Mouse (Mus musculus): ENCODE data around the gene Trim6.
A peak's percentile ranks its signal among the peaks of the same experiment; 100 is the strongest.
"Not testable (repeated sequence)": the region's sequence is repeated elsewhere in the genome, so short reads cannot be mapped to it uniquely, and the experiment has no call there.

Gene Trim6

DNA sequence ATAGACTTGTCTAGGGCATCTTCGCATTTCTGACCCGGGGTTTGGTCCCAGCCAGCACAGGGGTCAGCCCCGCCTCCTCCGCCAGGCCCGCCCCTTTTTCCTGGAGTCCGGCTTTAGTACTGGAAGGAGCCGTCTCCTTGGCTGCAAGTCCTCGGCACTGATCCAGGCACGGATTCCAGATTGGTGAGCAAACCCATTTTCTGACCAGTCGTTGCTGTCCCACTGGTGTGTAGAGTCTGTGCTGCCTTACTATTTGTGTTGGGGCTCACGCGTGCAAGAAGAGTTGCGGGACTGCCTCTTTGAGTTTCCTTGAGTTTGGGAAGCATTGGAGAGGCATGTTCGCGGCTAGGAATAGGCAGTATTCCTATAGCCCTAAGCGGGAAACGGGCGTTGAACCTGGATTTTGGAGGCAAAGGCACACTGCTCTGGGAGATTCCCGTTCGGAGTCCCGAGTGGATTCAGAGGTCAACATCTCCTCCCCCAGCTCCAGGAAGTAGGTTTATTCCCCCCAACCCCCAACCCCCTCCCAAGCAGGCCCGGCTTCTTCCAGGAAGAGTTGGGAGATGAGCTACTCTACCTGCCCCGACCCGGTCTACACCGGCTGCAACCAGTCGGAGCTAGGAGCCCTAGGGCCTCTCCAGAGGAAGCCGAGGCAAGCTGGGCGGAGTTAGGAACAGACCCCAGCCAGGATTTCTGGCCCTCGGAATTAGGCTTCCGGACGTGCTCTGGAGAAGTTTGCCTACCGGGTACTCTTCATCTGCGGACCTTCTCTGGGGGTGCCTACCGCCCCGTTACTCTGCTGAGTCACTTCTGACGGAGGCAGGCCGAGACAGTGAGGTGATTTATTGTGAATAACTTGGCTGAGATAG is at the start of gene Trim6:
TSS of gene Trim6 (plus strand) at position 93 of the 869 bp plus-strand sequence.
- peak; percentile 86 for DNase-seq

DNA sequence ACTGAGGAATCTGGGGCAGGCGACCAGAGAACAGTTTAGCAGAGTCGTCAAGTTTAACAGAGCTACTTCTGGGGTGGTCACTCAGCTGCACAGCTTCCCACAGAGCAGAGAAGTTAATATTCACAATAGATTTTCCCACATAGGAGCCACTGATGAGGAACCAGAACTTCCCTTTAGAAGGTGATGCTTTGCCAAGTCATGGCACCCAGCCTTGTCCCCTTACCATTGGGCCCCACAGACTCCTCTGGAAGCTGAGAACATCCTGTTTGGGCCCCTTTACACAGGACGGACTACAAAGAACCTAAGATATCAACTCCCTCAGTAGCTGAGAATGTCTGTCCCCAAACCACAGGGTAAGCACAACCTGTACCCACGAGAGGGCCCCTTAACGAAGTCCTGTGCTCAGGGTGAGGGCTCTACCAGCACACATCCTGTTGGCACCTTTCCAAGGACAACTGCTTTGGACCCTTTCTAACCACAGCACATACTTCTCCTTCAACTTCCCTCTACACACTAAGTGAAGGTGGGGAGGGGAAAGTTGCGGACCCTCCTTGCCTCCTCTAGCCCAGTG is 48.9 kb upstream of the Trim6 start:
- DNase-seq: no peak

DNA sequence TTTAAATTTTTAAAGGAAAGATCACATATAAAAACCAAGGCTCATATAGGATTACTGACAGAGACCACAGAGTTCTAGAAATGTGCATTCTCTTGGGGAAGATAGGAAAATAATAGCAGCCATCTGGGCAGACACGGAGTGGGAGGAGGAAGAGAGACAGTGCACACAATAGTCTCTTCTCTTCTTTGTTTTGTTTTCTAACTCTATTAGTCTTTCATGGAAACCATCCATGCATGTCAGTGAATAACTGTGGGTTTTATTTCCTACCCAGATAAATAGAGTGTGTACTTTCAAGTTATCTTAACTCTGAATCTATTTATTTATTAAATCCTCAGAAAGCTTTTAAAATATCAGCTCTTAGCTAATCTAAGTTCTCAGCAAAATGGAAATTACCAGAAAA is 43.5 kb upstream of the Trim6 start:
- DNase-seq: no peak

DNA sequence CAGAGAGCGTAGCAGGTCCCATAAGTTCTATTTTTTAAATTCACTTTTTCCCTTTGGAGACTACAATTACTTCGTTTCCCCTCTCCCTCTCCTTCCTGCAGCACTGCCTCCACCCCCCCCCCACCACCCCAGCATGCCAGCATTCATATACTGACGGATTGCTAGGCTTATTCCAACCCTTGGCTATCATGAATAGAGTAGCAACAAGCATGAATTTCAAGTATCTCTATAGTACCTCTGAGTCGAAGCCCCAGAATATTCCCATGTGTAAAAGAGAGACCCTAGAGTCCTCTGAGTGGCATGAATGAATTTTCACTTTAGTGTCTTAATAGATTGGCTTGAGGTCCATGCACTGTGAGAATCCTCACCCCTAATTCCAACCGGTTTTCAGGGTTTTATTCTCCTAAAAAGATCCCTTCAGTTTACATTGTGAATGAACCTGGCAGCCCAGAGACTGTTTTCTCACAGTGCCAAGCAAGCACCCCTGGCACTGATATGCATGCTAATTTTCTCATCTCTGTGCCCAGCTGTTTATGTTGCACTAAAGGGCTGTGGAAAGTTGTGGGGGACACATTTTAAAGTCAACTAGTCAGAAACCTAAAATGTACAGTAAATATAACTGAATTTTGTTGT is 40.1 kb upstream of the Trim6 start:
- no peak for DNase-seq

DNA sequence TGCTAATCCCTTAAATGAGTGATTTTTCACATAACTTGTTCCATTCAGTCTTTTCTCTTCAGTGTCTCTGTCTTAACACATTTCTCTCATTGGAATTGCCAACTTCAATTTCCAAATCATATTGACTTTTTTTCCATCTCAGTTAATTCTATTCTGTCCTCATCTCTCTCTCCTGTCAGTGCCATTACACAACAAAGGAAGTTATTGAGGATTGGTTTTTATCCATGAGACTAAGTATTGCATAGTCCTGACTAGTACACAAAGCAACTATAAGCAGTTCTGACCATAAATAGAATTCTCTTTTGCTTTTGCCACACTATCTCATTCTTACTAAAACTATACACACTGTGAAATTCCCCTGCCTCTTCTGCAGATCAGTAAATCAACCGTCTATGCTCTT is 39.5 kb upstream of the Trim6 start:
- DNase-seq: no peak

DNA sequence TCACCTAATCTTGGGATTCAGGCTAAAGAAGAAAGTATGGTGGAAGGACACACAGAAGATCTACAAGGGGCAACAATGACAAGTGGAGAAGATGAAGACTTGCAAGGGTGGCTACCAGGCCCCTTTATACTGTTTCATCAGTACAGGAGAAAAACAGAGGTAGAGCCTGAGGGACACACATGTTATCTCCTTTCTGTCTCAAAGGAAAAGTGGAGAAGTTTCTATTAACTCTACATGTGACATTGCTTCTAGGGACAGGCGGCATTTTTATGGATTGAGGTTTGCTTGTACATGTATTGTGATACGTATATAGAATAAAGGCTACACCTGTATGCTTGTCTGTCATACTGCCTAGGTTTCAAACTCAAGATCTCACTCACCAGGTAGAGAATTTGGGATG is 35.3 kb upstream of the Trim6 start, which contains the start of gene Olfr648:
TSS of gene Olfr648 (minus strand) at position 101 of the 400 bp plus-strand sequence.
- DNase-seq: no peak

DNA sequence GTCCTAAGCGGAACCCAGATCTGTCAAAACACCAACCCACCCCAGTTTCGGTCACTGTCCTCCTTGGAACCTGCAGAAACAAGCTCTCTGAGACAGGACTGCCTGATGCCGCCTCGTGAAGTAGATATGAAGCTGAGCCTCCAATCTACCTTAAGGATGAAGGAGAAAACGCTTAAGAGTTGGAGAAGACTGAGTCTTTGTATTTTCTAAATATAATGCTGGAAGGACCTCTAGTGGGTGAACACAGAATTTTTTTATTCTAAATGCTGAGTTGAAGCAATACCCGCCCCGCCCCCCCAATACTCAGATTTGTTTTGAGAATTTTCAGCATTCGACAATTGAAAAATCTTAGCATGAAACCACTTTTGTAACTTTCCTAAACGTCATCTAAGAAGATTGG is 27.3 kb upstream of the Trim6 start:
- DNase-seq: no peak

DNA sequence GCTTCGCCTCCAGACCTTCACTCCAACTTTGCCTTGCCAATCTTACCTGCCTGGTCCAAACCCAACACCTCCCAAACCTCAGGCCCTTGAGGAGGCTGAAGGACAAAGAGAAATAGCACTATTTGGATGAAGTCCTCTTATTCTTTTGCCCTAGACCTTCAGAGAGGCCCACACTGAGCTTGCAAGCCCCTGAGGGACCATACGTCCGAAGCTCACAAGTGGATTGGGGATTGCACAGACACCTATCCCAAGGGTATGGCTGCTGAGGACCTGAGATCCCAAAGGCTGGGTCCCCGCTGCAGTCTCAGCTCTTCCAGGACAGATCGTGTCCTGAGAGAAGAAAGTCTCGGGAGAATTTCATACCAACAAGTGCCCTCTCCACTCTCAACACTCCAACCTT is 22.7 kb upstream of the Trim6 start, which contains the start of gene Olfr649:
TSS of gene Olfr649 (minus strand) at position 101 of the 400 bp plus-strand sequence.
- DNase-seq: no peak

DNA sequence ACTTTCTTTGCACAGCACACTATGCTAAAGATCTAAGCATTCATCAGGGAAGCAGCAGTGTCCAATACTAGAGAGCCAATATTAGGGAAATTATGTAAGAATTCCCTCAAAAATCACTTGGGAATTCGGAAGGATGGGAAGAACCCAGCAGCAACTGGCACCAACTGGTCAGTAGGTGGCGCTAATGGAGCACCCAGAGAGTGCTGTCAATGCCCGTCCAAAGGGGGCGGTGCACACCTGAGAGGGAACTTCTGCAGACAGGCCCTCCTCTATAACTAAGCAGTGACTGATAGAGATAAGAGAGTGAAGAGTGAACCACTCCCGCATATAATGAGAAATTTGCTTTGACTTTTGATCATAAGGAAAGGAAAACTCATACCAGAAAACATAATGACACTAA is 18.8 kb upstream of the Trim6 start:
- peak; percentile 85 for DNase-seq

DNA sequence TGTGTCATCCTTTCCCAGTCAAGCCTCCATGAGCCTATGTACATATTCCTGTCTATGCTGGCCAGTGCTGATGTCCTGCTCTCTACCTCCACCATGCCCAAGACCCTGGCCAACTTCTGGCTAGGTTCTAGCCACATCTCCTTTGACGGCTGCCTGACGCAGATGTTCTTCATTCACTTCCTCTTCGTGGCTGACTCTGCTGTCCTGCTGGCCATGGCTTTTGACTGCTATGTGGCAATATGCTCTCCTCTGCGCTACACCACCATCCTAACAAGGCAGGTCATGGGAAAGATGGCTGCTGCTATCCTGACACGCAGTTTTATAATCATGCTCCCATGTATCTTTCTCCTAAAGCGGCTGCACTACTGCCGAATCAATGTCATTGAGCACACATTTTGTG is 12.4 kb upstream of the Trim6 start:
- no peak for DNase-seq

DNA sequence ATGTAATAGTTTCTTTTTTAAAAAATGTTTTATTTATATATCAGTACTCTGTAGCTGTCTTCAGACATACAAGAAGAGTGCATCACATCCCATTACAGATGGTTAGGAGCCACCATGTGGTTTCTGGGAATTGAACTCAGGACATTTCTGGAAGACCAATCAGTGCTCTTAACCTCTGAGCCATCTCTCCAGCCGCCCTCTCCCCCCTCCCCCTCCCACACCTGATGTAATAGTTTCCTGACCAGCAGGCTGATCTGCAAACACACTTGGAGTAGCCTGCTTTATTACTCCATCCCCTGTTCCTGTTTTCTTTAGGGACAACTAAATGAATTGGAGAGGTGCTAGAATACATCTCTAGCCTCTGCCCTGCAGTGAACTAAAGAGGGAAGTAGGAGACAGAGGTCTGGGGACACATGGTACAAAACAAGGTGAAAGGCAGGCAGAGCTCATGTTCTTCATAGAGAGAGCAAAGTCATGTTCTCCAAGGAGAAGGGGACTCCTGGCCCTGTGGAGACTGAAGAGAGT is 2.5 kb upstream of the Trim6 start:
- no peak for DNase-seq

DNA sequence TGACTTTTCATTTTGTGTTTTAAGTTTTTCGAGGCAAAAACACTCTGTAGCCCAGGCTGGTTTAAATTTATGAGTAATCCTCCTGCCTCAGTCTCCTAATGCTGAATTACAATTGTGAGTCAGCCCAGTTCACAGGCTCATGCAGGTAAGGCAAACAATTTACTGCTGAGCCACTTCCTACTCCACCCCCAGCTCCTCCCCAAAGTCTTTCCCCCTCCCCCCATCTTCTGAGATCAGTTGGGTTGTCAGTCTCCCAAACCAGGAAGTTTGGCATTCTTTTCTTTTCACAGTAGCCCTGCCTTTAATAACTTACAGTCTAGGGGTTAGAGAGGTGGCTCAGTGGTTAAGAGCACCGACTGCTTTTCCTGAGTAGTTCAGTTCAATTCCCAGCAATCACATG is 712 bp upstream of the Trim6 start:
- DNase-seq: no peak

DNA sequence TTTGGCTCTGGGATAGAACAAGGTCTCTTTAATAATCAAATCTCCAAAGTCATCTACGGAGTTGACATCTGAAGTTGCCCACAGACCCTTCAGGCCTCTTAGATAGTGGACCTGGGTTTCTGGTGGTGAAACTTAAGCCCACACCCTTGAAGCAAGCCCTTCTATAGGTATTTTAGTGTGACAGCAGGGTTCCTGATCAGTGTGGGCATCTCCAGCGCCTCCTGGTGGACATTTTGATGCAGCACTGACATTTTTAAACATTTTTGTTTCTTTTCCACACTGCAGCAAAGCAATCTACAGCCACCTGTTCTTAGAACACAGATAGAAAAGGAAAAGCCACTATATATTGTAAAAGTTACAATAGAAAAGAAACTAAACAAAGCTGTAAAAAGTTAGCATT is 12.6 kb downstream of the Trim6 start:
- DNase-seq: peak; percentile 36

DNA sequence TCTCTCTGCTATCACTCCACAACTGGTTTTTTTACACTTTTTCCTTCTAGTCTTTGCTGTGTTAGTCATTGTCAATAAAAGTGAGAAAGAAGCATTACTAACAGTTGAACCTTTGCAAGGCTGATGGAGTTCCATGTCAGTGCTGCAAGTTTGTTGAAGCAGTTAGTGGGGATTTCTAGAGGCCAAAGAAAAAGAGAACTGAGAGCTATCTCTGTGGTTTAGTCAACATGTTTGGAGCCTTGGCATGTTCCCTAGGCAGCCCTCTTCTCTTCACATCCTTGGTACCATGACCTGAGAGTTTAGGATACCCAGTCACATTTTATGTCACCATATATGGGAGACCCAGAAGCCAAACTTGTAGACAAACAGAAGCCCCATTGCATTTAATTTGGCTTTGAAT is 22.3 kb downstream of the Trim6 start:
- DNase-seq: no peak

DNA sequence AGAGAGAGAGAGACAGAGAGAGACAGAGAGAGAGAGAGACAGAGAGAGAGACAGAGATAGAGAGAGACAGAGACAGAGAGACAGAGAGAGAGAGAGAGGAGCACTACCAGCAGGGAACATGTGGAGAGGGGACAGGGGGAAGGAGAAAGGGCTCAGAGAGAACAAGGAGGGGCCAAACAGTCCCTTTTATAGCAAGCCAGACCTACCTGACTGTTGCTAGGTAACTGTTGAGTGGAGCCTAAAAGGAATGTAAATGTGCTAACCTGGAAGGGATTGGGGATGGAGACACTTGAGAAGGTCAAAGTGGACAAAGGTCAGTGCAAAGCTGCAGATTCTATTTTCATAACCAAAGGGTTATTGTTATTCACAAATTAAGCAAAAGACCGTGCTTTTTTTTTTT is 25.0 kb downstream of the Trim6 start:
- no peak for DNase-seq

DNA sequence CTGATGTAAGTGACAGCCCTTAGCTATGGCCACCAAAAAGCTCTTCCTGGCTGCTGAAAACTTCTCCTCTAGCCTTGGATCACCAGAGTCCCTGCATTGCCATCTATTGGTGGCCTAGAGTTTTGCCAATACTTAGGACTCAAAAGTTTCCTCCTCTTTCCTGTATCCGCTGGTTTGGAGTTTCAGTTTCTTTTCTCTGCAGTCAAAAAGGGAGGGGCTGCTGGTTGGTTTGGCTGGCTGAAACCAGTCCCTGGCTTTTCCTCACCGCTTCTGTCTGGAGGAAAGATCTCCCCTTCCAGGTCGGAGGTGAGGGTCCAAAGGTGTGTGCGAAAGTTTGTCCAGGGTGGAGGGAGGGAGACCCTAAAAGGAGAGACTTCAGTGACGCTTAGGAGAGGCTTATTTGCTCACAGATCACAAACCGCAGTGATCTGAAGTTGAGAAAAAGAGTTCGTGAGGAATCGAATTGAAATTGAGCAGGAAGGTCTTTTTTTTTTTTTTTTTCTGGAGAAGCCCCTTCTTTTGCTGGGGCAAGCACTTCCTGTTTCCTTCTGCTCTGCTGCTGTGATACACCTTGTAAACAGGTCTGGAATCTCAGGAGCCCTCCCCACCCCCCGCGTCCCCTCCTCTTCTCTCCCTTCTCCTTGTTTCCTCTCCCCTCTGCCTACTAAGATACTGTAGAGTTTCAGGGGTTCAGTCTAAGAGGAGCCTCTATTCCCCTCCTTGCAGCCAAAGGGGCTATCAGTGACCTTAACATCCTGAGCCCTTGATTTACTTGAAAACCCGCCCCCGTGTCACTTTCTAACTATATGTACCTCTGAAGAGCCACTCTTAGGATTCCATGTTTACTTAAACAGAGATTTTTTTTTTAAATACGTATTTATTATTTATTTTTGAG is 25.9 kb downstream of the Trim6 start, which contains the start of gene Trim34a:
TSS of gene Trim34a (plus strand) at position 171 of the 895 bp plus-strand sequence.
- DNase-seq: peak; percentile 71

DNA sequence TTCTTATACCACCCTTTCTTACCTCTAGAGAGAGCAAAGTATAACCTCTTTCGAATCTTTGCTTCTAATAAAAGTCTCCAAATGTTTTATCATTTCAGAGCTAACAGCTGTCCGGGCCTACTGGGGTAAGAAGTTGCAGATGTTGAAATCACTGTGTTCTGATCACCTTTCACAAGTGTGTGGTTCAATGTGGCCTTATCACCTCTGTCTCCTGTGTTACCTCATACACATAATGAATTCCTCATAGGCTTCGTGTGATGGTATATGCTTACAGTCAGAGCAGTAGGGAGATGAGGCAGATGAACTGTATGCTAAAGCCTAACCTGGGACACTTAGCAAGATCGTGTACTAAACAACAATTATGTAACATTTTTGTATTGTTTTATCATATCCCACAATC is 41.8 kb downstream of the Trim6 start:
- not testable (repeated sequence) for DNase-seq

DNA sequence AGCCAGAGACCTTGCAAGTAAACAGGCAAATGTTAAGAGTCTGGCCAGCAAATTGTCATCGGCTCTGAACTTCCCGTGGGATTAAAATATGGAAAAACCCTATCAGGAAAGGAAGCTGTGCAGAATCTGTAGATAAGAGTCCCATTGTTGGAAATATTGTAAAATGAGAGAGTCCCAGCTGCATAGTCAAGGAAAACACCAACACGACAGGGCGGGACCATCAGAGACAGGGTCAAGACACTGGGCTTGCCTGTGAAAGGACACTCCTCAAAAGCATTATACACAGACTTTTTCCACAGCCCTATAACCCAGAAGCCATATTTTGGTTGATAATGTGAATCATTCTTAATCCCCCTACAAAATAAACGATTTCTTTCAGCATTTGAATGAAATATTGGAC is 46.7 kb downstream of the Trim6 start:
- DNase-seq: not testable (repeated sequence)

DNA sequence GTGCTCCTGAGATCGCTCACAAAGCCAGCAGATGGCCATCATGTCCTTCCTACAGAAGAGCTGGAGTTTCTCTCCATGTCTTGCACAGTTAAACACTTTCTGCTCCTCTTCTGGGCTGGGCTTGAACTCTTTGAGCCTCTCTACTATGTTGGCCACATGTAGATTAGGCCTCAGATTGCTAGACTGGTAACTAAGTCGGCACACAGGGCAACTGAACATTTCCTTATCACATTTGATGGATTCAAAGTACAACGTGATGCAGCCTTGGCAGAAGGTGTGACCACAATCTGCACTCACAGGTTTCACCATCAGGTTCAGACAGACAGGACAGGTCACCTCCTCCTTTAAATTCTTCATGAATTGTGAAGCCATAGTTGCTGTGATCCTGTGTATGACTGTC is 60.8 kb downstream of the Trim6 start:
- not testable (repeated sequence) for DNase-seq
